Mouse (Mus musculus) brain, embryonic 14.5 days (tissue): Measurements from ENCODE around the gene Epm2aip1. TPM values are rescaled to one million over a fixed set of nuclear protein-coding genes. Genes with fewer than 3 reads are reported as not detected.

Experiments
- DNase-seq: peaks from one replicate; pipeline ENCODE4 v3.0.0-alpha.2; 2011; ENCODE audit warnings: low read depth
- CTCF ChIP-seq: fragments of 200-500 bp; IDR thresholded peaks from 2 replicates; pipeline ENCODE4 v1.5.1; 2012; ENCODE audit warnings: inconsistent platforms, mild to moderate bottlenecking, moderate library complexity, borderline replicate concordance; ENCODE audit not compliant: insufficient read depth, insufficient read length; ENCODE audit errors: extremely low read depth
- POLR2A ChIP-seq: fragments of 200-500 bp; IDR thresholded peaks from 2 replicates; pipeline ENCODE4 v1.6.1; 2012; ENCODE audit warnings: mild to moderate bottlenecking, inconsistent platforms, borderline replicate concordance; ENCODE audit not compliant: poor library complexity, insufficient read depth, insufficient read length, severe bottlenecking; ENCODE audit errors: extremely low read depth
- polyA plus RNA-seq: library from polyadenylated mRNA; depleted of rRNA; stranded (reverse); fragments of >200 nt; gene quantifications from 2 replicates; pipeline ENCODE4 v1.2.3, GENCODE M21; 2012

The Epm2aip1 gene
- polyA plus RNA-seq, 1 experiment, result 67.4 TPM

DNA sequence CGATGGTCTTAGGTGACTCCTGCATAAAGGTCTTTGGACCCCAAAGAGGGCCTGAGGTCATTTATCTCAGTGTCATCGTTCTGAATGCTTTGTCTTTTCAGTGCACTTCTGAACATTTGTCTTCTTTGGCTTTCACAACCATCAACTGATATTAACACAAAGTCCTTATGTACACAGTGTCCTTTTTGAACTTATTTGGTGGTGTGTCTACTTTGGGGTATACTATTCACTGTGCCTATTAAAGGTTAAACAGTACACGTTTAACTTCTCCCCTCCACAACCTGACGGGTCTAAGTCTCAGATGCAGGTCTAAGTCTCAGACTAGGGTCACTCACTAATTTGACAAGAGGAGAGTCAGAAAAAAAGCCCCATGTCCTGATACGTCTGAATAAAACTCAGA lies 1.1 kb upstream of the Epm2aip1 start:
- TF ChIP-seq POLR2A (no peak), CTCF (no peak)
- no peak for DNase-seq

DNA sequence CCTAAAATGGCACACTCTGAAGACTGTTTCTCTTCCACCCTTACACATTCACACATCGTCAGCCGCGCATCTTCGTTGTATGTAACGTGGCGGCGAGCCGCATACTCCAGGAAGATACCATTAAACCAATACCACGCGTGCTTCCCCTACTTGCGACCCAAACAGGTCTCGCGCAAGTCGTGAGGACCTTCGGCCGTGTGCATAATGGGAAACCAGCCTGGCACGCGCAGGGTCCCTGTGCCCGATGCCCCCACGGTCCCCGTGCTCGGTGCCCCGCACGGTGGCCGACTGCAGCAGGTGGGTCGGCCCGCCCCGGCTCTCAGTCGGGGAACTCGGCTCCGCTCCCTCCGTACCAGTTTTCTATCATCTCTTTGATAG lies 684 bp upstream of the Epm2aip1 start:
- DNase-seq, result no peak
- no peak for TF ChIP-seq POLR2A
- no peak for TF ChIP-seq CTCF

DNA sequence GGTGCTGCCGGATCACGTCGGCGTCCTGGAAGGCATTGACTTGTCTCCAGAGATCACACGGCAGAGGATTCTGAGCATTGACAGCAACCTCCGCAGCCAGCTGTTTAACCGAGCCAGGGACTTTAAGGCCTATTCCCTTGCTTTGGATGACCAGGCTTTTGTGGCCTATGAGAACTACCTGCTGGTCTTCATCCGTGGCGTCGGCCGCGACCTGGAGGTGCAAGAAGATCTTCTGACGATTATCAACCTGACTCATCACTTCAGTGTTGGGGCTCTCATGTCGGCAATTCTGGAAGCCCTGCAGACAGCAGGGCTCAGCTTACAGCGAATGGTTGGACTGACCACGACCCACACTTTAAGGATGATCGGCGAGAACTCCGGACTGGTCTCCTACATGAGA lies 627 bp downstream of the Epm2aip1 start:
- DNase-seq, result no peak
- no peak for TF ChIP-seq CTCF
- TF ChIP-seq POLR2A, result no peak

DNA sequence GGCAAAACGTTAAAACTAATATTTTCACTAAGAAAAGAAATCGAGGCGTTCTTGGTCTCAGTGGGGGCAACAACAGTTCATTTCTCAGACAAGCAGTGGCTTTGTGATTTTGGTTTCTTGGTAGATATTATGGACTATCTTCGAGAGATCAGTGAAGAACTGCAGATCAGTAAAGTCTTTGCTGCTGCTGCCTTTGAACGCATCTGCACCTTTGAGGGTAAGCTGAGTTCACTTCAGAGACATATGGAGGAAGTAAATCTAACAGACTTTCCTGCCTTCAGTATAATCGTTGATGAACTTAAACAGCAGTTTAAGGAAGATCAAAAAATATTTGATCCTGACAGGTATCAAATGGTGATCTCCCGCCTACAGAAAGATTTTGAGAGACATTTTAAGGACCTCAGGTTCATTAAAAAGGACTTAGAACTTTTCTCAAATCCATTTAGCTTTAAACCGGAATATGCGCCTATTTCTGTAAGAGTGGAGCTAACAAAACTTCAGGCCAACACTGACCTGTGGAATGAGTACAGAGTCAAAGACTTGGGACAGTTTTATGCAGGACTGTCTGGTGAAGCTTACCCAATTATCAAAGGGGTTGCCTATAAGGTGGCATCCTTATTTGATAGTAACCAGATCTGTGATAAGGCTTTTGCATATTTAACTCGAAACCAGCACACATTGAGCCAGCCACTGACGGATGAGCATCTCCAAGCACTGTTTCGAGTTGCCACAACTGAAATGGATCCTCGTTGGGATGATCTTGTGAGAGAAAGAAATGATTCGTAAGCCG lies 1.5 kb downstream of the Epm2aip1 start:
- TF ChIP-seq CTCF, result no peak
- TF ChIP-seq POLR2A, result no peak
- no peak for DNase-seq

DNA sequence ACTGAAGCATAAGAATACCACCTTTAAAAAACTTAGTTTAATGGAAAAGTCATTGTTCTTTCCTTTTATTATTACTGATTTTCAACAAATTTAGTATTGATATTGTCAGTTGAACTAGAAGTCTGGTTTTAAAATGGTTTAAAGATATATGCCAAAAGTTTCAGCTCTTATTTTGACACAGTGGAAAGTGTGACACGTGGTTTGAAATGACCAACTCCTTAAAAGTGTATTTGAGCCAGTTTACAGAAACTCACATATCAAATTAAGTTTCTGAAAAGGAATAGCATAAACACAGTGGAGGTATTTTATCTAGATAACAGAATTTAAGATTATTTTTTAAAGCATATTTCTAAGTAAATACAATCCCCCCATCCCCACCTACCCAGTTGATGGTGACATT lies 2.2 kb downstream of the Epm2aip1 start:
- no peak for DNase-seq
- TF ChIP-seq POLR2A (no peak), CTCF (no peak)

DNA sequence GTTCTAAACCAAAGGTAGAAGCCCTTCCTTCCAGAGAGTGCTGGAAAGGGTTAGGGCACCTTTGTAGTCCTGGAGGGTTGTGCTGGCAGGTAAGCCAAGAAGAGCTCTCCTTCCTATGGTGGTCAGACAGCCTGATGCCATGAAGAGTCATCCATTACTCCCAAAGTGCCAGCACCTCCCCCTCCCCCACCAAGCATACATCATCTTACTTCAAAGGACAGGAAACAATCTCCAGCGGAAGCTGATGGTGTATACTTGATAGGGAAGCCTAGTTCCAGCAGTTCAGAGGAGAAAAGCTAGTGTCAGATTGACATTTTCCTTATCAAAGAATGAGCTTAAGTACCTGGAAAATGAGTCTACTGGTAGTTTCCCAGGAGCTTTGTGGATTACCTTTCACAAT lies 3.4 kb downstream of the Epm2aip1 start:
- DNase-seq, result no peak
- TF ChIP-seq CTCF, result no peak
- TF ChIP-seq POLR2A, result no peak

DNA sequence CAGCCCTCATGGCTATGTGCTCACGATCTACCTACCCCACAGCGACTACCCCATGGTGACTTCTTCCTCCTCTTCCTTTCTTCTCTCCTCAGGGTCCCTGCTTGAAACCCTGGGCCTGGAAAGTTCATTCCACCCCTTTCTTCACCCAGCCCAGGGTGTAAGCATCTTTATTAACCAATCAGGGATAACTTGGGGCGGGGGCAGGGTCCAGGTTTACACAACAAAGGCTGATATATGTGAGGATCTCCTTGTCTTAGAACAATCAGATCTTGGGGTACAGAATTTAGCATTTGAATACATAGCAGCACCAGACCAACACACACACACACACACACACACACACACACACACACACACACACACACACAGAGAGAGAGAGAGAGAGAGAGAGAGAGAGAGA lies 13.3 kb downstream of the Epm2aip1 start:
- no peak for DNase-seq
- TF ChIP-seq CTCF, result no peak
- TF ChIP-seq POLR2A, result no peak

DNA sequence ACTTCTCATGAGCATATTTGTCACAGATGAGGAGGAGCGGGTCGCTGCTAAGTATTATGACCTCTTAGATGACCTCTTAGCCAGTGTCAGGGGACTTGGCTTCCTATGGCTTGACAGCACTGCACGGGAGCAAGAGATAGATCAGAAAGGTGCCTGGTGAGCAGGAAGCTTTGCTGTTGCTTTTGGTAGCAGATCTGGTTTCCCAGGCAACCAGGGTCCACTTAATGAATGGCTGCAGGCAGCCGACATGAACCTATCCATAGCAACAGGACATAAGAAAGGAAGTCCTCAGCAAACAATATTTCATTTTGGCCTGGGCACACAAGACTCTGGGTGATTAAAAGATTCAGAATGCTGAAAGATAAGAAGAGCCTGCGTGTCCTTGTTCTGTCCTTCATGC lies 13.9 kb downstream of the Epm2aip1 start:
- DNase-seq, result peak; percentile 80
- TF ChIP-seq POLR2A, result no peak

DNA sequence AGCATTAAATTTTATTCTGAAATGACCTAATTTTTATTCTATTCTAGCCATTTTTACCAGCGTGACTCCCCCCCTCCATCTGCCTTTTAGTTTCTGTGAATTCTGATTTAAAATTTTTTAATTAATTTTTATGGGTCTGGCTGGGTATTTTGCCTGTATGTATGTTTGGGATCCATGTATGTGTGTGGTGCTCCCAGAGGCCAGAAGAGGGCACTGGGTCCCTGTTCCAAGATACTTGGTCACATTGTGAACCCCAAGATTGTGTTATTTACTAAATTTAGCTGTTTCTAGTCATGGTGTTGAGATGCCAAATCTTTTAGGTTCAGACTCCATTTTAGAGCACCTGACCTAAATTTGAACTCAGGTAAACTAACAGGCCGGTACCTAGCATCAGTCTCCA lies 14.7 kb downstream of the Epm2aip1 start:
- TF ChIP-seq POLR2A, result no peak
- TF ChIP-seq CTCF, result peak; percentile 3; the same call in 1 of the 2 replicates
- DNase-seq, result peak; percentile 14

DNA sequence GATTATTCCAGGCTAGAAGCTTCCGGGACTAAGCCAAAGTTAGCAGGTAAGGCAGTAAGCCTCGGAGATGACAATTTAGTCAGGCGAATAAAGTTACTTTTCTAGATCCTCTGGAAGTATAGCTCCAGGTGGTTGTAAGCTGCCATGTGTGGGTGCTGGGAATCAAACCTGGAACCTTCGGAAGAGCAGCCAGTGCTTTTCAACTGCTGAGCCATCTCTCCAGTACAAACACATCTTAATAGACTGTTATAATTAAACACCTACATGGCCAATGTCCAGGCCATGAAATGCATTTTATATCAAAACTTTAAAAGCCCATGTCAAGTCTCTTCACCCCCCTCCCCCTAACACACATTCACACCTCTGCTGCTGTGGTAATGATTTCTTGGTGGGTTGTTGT lies 16.2 kb downstream of the Epm2aip1 start:
- TF ChIP-seq CTCF (no peak), POLR2A (no peak)
- no peak for DNase-seq

DNA sequence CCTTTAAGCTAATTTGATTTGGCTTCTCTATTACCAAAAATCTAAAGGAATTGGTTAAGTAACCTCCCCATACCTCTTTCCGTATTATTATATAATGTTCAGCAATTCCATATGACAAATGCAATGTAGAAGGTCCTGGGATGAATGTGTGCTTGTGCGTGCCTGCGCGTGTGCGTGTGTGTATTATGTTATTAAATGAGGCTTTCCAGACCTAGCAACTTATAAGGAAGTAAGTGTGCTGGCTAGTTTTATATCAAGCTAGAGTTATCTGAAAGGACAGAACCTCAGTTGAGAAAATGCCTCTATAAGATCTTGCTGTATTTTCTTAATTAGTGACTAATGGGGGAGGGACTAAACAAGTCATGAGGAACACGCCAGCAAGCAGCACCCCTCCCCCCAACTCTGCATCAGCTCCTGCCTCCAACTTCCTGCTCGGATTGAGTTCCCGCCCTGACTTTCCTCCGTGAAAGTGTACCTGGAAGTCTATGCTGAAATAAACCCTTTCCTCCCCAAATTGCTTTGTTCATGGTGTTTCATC lies 17.6 kb downstream of the Epm2aip1 start:
- TF ChIP-seq CTCF, result no peak
- TF ChIP-seq POLR2A, result no peak
- DNase-seq, result peak; percentile 25

DNA sequence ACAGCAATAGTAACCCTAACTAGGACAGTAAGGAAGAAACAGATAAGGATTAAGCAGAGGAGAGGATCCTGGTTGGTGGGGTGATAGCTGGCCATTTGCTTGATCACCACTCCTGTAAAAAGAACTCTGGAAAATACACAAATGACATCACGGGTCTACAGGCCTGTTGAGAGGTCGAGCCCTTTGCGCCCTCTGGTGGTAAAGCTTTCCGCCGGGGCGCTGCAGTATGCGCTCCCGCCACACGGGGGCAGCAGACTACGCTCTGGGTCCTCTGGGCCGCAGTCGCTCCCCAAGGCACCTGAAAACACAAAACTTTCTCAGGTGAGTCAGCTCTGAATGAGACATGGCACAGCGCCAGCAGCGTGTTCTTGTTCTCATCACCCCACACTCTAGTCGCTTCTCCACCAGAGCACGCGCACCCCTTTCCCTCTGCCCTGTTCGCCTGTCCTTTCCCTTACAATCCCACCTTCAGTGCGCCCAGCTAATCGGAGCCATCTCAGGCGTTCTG lies 18.2 kb downstream of the Epm2aip1 start:
- TF ChIP-seq CTCF (peak; percentile 100), POLR2A (no peak)
- DNase-seq, result peak; percentile 87
